Mouse (Mus musculus) embryonic stem cell, embryonic (primary cell): ENCODE measurements around the gene Efcab6.

Source experiments
- CTCF ChIA-PET, 4 experiments: fragments of 300-600 bp in 2 of 4; fragments of 350-600 bp in 2 of 4; sonication (Branson Sonifier 250); formaldehyde crosslinking; loops; one replicate each; lab custom pipeline; 2022; ENCODE audit warnings: inconsistent platforms in 2 of 4; lab: Charles Lee
- POLR2A ChIA-PET, 4 experiments: fragments of 300-600 bp in 2 of 4; fragments of 350-600 bp in 2 of 4; sonication (Branson Sonifier 250); formaldehyde crosslinking; loops; one replicate each; lab custom pipeline; 2022; ENCODE audit warnings: antibody characterized with exemption in 4 of 4, inconsistent platforms in 1 of 4; lab: Charles Lee

Efcab6 gene

DNA sequence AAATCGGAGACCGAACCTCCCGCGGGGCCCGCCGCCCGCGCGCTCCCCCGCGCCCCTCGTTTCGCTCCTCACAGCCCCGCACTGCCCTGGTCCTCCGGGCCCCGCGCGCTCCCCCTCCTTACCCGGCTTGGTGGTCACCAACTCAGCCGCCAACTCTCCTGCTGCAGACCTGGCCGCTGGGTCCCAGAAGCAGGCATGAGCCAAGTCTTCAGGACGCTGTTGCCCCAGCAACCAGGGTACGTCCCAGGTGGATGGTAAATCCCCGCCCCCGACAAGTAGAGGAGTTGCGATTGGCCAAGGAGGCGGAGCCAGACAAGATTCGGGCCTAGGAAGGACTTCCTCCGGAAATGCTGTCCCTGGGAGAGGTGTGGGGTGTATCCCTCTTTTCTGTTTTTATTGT, at the start of gene Efcab6:
Efcab6 (minus strand) TSS at position 240 of the 400 bp plus-strand sequence.
- CTCF ChIA-PET = interaction anchor here in 1 of 4 experiments (1.2 kb wide), 1 partner anchor 10 kb away, joined by 4 read pairs; no protein-coding TSS in a partner anchor
- POLR2A ChIA-PET = no interaction called here

DNA sequence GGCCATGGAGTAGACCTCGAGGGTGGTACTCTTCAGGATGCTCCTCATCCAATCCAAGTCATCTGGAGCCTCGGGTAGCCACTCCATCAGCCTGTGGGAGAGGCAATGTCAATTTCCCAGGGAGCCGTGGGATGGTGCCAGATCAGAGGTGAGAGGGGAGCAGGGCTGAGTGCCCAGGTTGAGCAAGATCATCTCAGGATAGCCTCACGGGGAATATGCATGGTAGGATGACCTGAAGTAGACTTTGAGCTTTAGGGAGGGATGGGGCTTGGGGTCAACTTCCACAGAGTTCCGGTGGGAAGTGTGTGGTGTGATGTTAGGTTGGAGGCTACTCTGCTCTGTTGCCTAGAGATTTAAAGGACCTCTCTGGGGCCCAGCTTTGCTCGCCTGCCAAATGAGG, 48.7 kb upstream of the Efcab6 start:
- ChIA-PET CTCF (interaction anchor here in 1 of 4 experiments (1.2 kb wide), 1 partner anchor 22 kb away, joined by 3 read pairs; no protein-coding TSS in a partner anchor), POLR2A (no interaction called here)

DNA sequence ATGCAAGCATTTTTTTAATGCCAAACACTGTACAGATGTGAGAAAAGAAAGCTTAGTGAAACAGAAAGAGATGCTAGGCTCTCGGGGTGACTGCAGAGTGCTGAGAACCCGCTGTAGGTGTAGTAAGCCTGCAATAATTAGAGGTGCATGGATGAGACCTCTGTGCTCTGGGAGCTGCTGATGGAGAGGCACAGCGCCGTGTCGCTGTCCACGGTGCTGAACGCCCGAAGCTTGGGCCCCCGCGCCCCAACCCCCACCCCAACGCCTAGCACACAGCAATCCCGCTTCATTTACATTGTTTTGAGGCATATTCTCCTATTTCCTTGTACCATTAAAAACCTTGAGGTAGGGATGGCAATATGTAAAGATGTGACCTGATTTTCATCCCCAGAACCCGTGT, 43.7 kb upstream of the Efcab6 start:
- CTCF ChIA-PET = interaction anchor here (0.5 to 2.2 kb wide), 12 partner anchors 11 to 1797 kb away, joined by 3 to 10 read pairs (median 4); partner anchors contain the start of gene Pnpla3 (in 1 of the 4)
- POLR2A ChIA-PET = interaction anchor here in 3 of 4 experiments (0.7 to 1.5 kb wide), 6 partner anchors 8 to 400 kb away, joined by 3 to 4 read pairs (median 3); partner anchors contain the start of genes Parvb (in 1 of the 3) and Samm50 (in 1 of the 3)

DNA sequence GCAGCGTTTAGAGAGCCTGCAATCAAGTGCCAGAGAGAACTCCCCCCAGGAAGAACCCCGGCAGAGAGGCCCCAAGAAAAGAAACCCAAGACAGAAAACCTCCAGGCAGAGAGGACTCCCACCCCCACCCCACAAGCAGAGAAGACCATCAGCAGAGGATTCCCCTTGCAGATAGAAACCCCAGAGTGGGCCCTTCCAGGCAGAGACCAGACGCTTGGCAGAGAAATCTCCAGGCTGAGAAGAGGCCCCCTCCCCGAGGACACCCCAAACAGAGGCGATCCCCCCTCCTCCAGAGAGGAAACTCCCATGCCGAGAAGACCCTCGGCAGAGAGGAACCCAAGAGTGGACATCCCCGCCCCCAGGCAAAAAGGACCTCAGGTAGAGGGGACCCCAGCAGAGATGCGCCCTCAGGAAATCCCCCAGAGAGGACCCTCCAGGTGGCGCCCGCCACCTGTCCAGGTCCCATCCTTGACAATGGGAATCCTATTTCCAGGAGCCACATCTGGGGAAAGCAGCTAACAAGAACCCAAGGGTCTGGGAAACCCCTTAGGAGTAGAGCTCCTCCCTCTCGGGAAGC, 40.8 kb upstream of the Efcab6 start:
- POLR2A ChIA-PET = no interaction called here
- CTCF ChIA-PET = interaction anchor here in 3 of 4 experiments (0.5 to 2.7 kb wide), 5 partner anchors 10 to 548 kb away, joined by 3 to 9 read pairs (median 4); no protein-coding TSS in a partner anchor

DNA sequence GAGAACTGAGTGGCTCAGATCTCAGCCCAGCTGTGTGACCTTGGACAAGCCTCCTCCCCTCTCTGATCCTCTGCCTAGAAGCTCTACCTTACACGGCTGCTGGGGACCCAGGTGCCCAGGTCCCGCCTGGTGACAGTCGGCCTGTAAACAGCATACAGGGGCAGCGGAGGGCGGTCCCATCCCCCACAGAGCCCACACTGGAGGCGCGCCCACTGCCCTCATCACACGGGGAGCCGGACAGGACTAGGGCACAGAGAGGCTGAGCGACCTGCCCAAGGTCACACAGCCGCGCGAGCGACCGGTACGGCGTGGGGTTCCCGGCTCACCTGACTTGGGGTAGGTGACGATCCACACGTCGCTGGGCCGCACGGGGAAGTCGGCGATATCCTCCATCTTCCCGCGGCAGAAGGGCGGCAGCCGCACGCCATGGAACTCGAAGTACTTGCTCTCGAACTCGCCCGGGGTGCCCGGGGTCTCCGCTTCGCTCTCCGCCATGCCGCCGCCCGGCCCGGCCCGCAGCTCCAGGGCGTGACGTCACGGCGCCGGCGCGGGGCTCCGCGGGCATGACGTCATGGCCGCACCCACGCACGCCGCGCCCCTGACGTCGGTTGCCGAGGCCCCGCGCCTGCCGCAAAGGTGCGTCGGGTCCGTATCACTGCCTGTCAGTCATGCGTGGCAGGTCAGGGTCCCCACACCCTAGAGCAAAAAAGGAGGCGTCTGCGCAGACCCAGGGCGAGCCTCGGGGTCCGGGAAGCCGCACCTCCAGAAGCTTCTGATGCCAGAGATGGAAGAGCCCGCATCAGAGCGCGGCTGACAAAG, 40.1 kb upstream of the Efcab6 start, which contains the start of gene Sult4a1:
Sult4a1 (minus strand) TSS at position 650 of the 819 bp plus-strand sequence.
- CTCF ChIA-PET = interaction anchor here (0.5 to 2.7 kb wide), 6 partner anchors 30 to 549 kb away, joined by 3 to 9 read pairs (median 4); no protein-coding TSS in a partner anchor
- POLR2A ChIA-PET = interaction anchor here in 1 of 4 experiments (1.0 to 1.4 kb wide), 2 partner anchors 18 to 86 kb away, joined by 3 to 4 read pairs; no protein-coding TSS in a partner anchor

DNA sequence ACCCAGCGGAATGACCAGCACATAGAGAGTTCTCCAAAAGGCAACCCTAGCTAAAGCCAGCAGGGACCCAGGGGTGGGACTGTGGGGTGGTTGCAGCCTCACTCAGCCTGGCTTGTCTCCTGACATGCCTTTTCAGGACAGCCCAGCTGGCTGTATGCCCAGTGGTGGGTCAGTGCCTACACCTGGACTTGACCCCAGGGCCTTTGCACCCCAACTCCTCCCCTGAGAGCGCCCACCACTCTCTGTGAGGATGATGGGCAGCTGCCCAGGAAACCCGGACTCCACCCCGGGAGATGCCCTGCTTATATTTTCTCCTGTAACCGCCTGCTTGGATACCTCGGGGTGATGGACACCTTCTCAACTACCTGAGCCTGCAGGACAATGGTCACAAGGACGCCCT, 39.4 kb upstream of the Efcab6 start:
- ChIA-PET POLR2A (interaction anchor here in 2 of 4 experiments (0.6 to 1.4 kb wide), 4 partner anchors 17 to 1579 kb away, joined by 3 to 4 read pairs (median 3); partner anchors contain the start of gene Samm50 (in 1 of the 2)), CTCF (interaction anchor here (0.6 to 2.7 kb wide), 5 partner anchors 30 to 699 kb away, joined by 3 to 9 read pairs (median 3); no protein-coding TSS in a partner anchor)

DNA sequence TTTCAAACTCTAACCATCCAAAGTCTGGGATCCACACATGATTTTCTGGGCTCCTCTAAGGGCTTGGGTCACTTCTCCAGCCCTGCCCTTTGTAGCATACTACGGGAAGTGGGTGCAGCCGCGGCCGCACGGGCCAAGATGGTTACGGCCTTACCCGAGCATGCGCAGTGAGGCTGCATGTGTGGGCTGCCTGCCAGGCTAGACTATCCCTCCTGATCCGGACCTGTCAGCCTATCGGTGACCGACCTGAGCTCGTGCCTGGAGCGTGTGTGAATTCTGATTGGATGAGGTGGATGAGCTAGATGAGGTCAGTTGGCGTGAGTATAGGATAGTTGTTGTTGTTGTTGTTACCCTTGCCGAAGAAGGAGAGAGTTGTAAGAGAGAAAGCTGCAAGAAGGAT, 32.4 kb upstream of the Efcab6 start:
- POLR2A ChIA-PET = interaction anchor here in 2 of 4 experiments (1.2 to 1.3 kb wide), 5 partner anchors 10 to 438 kb away, joined by 3 to 5 read pairs (median 3); no protein-coding TSS in a partner anchor

DNA sequence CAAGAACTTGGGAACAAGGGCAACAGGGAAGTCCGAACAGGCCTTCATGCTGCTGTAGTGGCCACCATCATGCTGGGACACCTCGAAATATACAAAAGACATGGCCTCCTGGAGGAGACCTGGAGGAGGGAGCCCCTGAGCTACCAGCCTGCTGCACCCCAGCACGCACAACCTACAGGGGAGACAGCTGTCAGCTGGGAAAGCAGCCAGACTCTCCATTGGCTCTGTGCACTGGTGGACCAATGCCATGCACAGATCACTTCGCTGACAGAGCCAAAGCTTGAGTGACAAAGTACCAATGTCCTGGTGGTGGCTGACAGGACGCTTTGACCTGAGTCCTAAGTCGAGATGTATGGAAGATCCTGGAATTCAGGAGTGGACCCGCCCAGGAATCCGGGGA, 30.9 kb upstream of the Efcab6 start:
- ChIA-PET CTCF (interaction anchor here in 1 of 4 experiments (1.6 kb wide), 1 partner anchor 25 kb away, joined by 3 read pairs; no protein-coding TSS in a partner anchor), POLR2A (no interaction called here)

More for the DNA sequence above, 32.4 kb upstream of the Efcab6 start:
- CTCF ChIA-PET = interaction anchor here in 3 of 4 experiments (0.7 to 2.3 kb wide), 11 partner anchors 18 to 556 kb away, joined by 3 to 18 read pairs (median 3); no protein-coding TSS in a partner anchor

DNA sequence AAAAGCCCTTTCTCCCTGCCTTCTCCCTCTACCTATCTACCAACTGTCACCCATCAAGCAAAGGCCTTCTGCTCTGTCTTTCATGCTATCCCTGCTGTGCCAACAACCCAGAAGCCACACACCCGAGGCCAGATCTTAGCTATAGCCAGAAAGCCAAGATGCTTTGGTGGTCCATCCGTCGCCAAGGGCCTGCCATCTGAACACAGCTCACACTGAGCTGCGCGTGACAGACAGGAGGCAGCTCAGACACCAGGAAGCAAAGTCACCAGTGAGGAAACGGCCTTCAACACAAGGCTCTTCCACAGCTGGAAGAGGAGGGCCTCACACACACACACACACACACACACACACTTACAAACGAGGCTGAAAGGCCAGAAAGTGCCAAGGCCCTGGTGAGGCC, 29.7 kb upstream of the Efcab6 start:
- ChIA-PET POLR2A (interaction anchor here in 1 of 4 experiments (0.6 to 1.0 kb wide), 2 partner anchors 14 to 74 kb away, joined by 3 to 4 read pairs; no protein-coding TSS in a partner anchor), CTCF (interaction anchor here in 1 of 4 experiments (0.6 kb wide), 1 partner anchor 40 kb away, joined by 3 read pairs; no protein-coding TSS in a partner anchor)

DNA sequence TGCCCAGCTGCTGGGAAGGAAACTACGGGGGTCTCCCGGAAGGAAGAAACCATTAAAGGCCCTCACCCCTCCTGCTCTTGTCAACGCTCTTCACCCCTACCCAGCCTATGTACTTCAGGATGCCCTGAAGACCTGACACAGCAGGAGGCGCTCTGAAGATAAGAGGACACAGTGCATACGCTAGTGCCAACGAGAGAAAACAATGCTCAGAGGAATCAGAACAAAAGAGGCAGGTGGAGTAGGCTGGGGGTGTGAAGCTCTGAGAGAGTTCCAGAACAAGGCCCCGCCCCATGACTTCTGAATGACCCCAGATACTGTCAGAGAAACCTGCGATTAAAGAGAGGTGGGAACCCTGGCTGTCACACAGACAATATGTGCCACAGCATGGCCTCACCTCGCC, 21.6 kb upstream of the Efcab6 start:
- POLR2A ChIA-PET = interaction anchor here in 3 of 4 experiments (0.5 to 1.5 kb wide), 7 partner anchors 9 to 240 kb away, joined by 3 to 8 read pairs (median 4); no protein-coding TSS in a partner anchor
- CTCF ChIA-PET = interaction anchor here in 3 of 4 experiments (1.1 to 3.0 kb wide), 6 partner anchors 10 to 230 kb away, joined by 3 to 19 read pairs (median 8); no protein-coding TSS in a partner anchor

DNA sequence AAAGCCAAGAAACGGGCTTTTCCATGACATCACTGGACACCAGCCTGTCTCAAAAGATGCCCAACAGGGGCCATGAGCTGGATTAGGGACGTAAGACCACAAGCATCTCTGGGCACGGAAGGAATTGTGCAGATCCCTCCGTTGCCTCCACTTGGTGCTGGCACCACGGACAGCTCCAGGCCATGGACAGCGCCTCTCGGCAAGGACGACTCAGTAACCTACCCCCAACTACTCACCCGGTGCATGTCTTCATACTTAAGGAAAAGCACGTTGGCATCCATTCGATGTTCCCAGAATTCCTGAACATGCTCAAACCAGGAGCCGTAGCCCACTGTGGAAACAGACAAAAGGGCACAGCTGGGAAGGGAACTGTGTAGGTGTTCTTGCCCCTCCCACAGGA, 21.2 kb upstream of the Efcab6 start:
- POLR2A ChIA-PET = interaction anchor here in 2 of 4 experiments (0.6 to 1.5 kb wide), 5 partner anchors 11 to 193 kb away, joined by 3 to 8 read pairs (median 4); no protein-coding TSS in a partner anchor
- CTCF ChIA-PET = interaction anchor here in 3 of 4 experiments (0.6 to 3.0 kb wide), 6 partner anchors 9 to 83 kb away, joined by 4 to 19 read pairs (median 8); no protein-coding TSS in a partner anchor

DNA sequence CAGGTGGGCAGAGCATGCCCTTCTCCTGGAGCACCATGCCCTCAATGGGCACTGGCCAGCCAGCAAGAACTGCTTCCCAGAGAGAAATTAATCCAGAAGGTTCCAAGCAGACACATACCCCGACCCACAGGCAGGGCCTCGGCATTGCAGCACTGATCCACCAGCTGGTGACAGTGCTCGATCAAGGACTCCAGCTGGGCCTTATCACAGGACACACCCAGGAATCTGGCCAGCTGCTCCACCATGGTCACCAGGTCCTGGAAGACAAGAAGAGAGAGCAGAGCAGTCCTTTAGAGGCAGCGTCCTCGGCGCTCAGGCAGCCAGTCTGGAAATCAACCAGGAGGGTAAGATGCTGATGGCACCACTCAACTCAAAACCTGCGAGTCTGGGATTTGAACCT, 14.9 kb upstream of the Efcab6 start:
- ChIA-PET CTCF (no interaction called here), POLR2A (interaction anchor here in 1 of 4 experiments (1.5 kb wide), 1 partner anchor 128 kb away, joined by 4 read pairs; no protein-coding TSS in a partner anchor)

DNA sequence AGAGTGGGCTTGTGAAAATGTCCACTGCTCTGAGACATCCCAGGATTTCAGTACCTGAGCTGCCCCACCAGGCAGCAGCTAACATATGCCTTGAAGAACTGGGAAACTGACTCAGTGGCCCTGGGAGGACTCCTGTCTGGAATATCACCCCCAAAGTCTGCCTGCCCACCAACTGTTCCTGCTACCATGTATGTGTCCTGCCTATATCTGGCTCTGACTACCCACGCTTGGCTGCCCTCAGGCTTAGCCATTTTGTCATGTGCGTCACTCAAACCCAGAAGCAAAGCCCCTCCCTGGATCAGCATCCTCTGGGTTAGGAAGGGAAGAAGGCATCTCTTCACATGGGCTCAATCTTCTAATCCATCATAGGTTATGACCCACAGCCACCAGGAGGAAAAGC, 14.3 kb upstream of the Efcab6 start:
- POLR2A ChIA-PET = no interaction called here
- CTCF ChIA-PET = interaction anchor here in 2 of 4 experiments (0.6 to 1.7 kb wide), 2 partner anchors 9 to 42 kb away, joined by 3 to 4 read pairs; no protein-coding TSS in a partner anchor

DNA sequence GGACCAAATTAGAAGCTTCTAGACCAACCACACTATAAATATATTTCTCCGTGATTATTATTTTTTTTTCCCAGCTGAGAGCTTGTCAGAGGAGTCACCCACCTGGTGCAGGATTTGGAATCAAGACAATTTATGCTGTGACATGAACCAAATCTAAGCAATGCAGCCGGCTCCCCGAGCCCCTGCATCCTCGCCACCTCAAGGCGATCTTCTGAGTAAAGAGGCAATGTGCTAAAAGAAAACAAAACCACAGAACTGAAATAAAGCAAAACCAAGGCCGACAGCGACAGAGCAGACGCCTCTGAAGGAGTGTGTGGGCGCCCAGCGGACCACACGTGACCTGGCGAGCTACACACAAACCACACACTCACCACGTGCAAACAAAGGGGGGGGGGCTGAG, 13.5 kb upstream of the Efcab6 start:
- POLR2A ChIA-PET = interaction anchor here in 1 of 4 experiments (1.4 kb wide), 1 partner anchor 15 kb away, joined by 3 read pairs; no protein-coding TSS in a partner anchor

DNA sequence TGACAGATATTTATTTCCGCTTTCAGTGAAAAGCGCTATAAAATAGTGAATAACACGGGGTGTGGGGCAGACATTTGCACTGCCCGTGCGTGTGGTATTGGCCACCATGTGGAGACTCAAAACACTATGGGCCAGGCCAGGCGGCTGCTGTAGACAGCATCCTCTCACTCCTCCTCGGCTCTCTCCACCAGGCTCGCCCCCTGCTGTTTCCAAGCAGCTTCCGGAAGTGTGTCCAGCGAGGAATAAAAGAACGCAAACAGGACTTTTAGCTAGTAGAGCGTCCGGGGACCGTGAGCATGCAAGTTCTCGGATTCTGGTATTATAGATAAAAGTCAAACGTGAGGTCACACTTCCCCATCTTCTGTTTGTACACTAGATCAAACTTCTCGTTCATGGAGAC, 12.0 kb upstream of the Efcab6 start:
- POLR2A ChIA-PET = interaction anchor here in 1 of 4 experiments (1.0 kb wide), 1 partner anchor 10 kb away, joined by 3 read pairs; no protein-coding TSS in a partner anchor
- CTCF ChIA-PET = interaction anchor here in 2 of 4 experiments (0.7 to 1.1 kb wide), 2 partner anchors 9 to 59 kb away, joined by 3 to 5 read pairs; no protein-coding TSS in a partner anchor

More for the DNA sequence above, 13.5 kb upstream of the Efcab6 start:
- CTCF ChIA-PET = interaction anchor here (0.5 to 1.7 kb wide), 6 partner anchors 8 to 434 kb away, joined by 3 to 10 read pairs (median 4); no protein-coding TSS in a partner anchor

DNA sequence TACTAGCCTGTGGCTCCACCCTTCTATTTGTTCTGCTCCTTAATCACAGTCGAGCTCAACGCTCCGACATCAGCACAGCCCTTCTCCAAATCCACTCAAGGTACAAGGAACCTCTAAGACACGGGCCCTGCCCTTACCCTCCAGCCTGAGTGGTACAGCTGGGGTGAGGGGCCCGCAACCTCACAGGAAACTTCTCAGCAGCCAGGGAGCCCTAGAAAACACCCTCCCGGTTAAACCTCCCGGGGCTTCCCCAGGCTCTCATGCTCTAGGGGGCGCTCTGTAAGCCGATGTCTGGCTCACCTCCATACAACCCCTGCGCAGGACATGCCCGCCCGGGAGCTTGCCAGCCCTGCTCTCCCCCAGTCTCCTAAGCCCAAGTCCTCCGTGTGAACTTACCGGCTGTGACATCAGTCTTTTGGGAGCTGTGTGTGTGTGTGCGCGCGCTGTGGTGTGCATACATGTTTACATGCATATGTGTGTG, 9.6 kb upstream of the Efcab6 start:
- ChIA-PET CTCF (interaction anchor here (0.5 to 4.1 kb wide), 107 partner anchors 9 to 1763 kb away, joined by 3 to 30 read pairs (median 4); partner anchors contain the start of genes Pnpla3 (in 3 of the 4), Sult4a1 (in 2 of the 4), Samm50 (in 1 of the 4) and Scube1 (in 1 of the 4)), POLR2A (interaction anchor here in 2 of 4 experiments (1.1 to 2.0 kb wide), 7 partner anchors 12 to 206 kb away, joined by 3 to 6 read pairs (median 4); partner anchors contain the start of gene Pnpla3 (in 1 of the 2))
